Mouse (Mus musculus): Measurements from ENCODE around the gene Wdr17.

Wdr17 gene

GRCm38 (mm10) chr8:54886987-54887785, at the start of gene Wdr17:
Gene Wdr17 (minus strand): TSS chr8:54887184.
- in situ Hi-C loops (cut with MboI, MseI): no loop called here

- in situ Hi-C loops (cut with MboI, MseI): no loop called here
Observed at GRCm38 (mm10) chr8:54932306-54932705, 45.3 kb upstream of the Wdr17 start.

- in situ Hi-C loops (cut with MboI, MseI): no loop called here
Observed at GRCm38 (mm10) chr8:54924936-54925335, 38.0 kb upstream of the Wdr17 start.

- in situ Hi-C loops (cut with MboI, MseI): no loop called here
Observed at GRCm38 (mm10) chr8:54922160-54922855, 35.3 kb upstream of the Wdr17 start.

GRCm38 (mm10) chr8:54917710-54918109, 30.7 kb upstream of the Wdr17 start:
- in situ Hi-C loops (cut with MboI, MseI): no loop called here

- in situ Hi-C loops (cut with MboI, MseI): no loop called here
Observed at GRCm38 (mm10) chr8:54912891-54913290, 25.9 kb upstream of the Wdr17 start.

- in situ Hi-C loops (cut with MboI, MseI): no loop called here
Observed at GRCm38 (mm10) chr8:54899444-54899843, 12.5 kb upstream of the Wdr17 start.

GRCm38 (mm10) chr8:54894637-54895322, 7.8 kb upstream of the Wdr17 start:
- in situ Hi-C loops (cut with MboI, MseI): no loop called here

- in situ Hi-C loops (cut with MboI, MseI): no loop called here
Observed at GRCm38 (mm10) chr8:54894180-54894579, 7.2 kb upstream of the Wdr17 start.

- in situ Hi-C loops (cut with MboI, MseI): no loop called here
Observed at GRCm38 (mm10) chr8:54886560-54886959, 424 bp downstream of the Wdr17 start.

GRCm38 (mm10) chr8:54876458-54876857, 10.5 kb downstream of the Wdr17 start:
- in situ Hi-C loops (cut with MboI, MseI): no loop called here

- in situ Hi-C loops (cut with MboI, MseI): no loop called here
Observed at GRCm38 (mm10) chr8:54864761-54865064, 22.3 kb downstream of the Wdr17 start.

GRCm38 (mm10) chr8:54864038-54864760, 22.8 kb downstream of the Wdr17 start:
- in situ Hi-C loops (cut with MboI, MseI): no loop called here

- in situ Hi-C loops (cut with MboI, MseI): no loop called here
Observed at GRCm38 (mm10) chr8:54836029-54836959, 50.7 kb downstream of the Wdr17 start.

GRCm38 (mm10) chr8:54829794-54830426, 57.1 kb downstream of the Wdr17 start:
- in situ Hi-C loops (cut with MboI, MseI): no loop called here

- in situ Hi-C loops (cut with MboI, MseI): no loop called here
Observed at GRCm38 (mm10) chr8:54827974-54828373, 59.0 kb downstream of the Wdr17 start.

- in situ Hi-C loops (cut with MboI, MseI): no loop called here
Observed at GRCm38 (mm10) chr8:54822956-54823355, 64.0 kb downstream of the Wdr17 start.

GRCm38 (mm10) chr8:54818651-54819050, 68.3 kb downstream of the Wdr17 start:
- in situ Hi-C loops (cut with MboI, MseI): no loop called here

- in situ Hi-C loops (cut with MboI, MseI): no loop called here
Observed at GRCm38 (mm10) chr8:54808217-54808616, 78.8 kb downstream of the Wdr17 start.

GRCm38 (mm10) chr8:54806173-54806572, 80.8 kb downstream of the Wdr17 start:
- in situ Hi-C loops (cut with MboI, MseI): no loop called here

All from T-helper 2 cell (primary cell).